Mouse (Mus musculus) kidney, embryonic 16.5 days (tissue): Measurements from ENCODE around the gene Net1. TPM values are rescaled to one million over a fixed set of nuclear protein-coding genes. Genes with fewer than 3 reads are reported as not detected.
A peak's percentile ranks its signal among the peaks of the same experiment; 100 is the strongest.
"Not testable (repeated sequence)": the region's sequence is repeated elsewhere in the genome, so short reads cannot be mapped to it uniquely, and the experiment has no call there.

Source experiments
- ATAC-seq: fragments of 200-750 bp; cut with Nextera tagmentation; 2 replicates; pipeline ENCODE4 v1.8.0; 2017; ENCODE audit warnings: moderate TSS enrichment; ENCODE audit not compliant: low FRiP score, low TSS enrichment
- H3K27ac ChIP-seq: fragments of 300-500 bp; sonication (generic); 2 replicates; pipeline ENCODE4 v1.5.1; 2014; ENCODE audit warnings: low read length
- H3K27me3 ChIP-seq: fragments of 300-500 bp; sonication (generic); 2 replicates; pipeline ENCODE4 v1.6.1; 2014; ENCODE audit warnings: low read length, control low read depth, mixed read lengths; ENCODE audit not compliant: insufficient read depth
- H3K36me3 ChIP-seq: fragments of 300-500 bp; sonication (generic); 2 replicates; pipeline ENCODE4 v1.6.1; 2014; ENCODE audit warnings: low read length, control low read depth, mixed read lengths; ENCODE audit not compliant: insufficient read depth
- H3K4me1 ChIP-seq: fragments of 300-500 bp; sonication (generic); 2 replicates; pipeline ENCODE4 v1.6.1; 2014; ENCODE audit warnings: low read length, control low read depth, mixed read lengths; ENCODE audit not compliant: insufficient read depth
- H3K4me2 ChIP-seq: fragments of 300-500 bp; sonication (generic); replicated peaks from 2 replicates; pipeline ENCODE4 v1.6.1; 2014; ENCODE audit warnings: low read depth, low read length
- H3K4me3 ChIP-seq: fragments of 300-500 bp; sonication (generic); 2 replicates; pipeline ENCODE4 v1.5.1; 2014; ENCODE audit warnings: mild to moderate bottlenecking, low read length
- H3K9ac ChIP-seq: fragments of 300-500 bp; sonication (generic); replicated peaks from 2 replicates; pipeline ENCODE4 v1.6.1; 2014; ENCODE audit warnings: low read length
- H3K9me3 ChIP-seq: fragments of 300-500 bp; sonication (generic); 2 replicates; pipeline ENCODE4 v1.6.1; 2016; ENCODE audit warnings: low read length, control low read depth
- WGBS: fragments of 180-500 bp; shearing (Covaris S2); extraction: QIAGEN DNeasy Blood & Tissue Kit; methylation state at CpG from one replicate; pipeline ENCODE4 v1.1.7; 2014; 5-methylcytosine and 5-hydroxymethylcytosine counted together
- microRNA-seq: library from miRNA; unstranded; fragments of <30 nt; microRNA quantifications from one replicate; pipeline ENCODE4, GENCODE M21; 2016
- polyA plus RNA-seq: library from polyadenylated mRNA; unstranded; fragments of >200 nt; fragmentation: Nextera tagmentation; extraction: Ambion mirVana; gene quantifications from 2 replicates; pipeline ENCODE4 v1.2.1, GENCODE M21; 2015

Net1 gene
- polyA plus RNA-seq, 1 experiment from 2014 or later, result 60.9 TPM

DNA sequence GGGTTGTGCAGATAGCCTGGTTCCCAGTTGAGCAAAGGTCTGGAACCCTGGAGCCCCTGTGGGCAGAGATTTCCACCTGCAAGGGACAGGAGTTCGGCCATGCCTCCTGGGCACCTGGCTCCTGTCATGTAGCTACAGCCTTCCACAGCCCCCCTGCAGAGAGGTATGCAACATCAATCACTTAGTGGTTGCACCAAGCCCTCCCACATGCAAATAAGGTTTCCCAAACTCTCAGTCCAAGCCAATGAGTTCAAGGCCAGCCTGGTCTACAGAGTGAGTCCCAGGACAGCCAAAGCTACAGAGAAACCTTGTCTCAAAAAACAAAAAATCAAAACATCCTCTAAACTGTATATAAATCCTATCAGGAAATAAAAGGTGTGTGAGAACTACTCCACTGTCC is 67.7 kb downstream of the Net1 start:
- Histone ChIP-seq H3K9me3 (no peaks in the 10 kb centered on the region), H3K9ac (no peak overlapping the region), H3K4me1 (no peaks in the 10 kb centered on the region), H3K4me3 (no peak overlapping the region), H3K4me2 (no peak overlapping the region), H3K27ac (no peak overlapping the region), H3K27me3 (no peaks in the 10 kb centered on the region), H3K36me3 (no peaks in the 10 kb centered on the region)
- WGBS, result 71% methylated on average over 1 of the region's 1 CpGs
- no peak for ATAC-seq

DNA sequence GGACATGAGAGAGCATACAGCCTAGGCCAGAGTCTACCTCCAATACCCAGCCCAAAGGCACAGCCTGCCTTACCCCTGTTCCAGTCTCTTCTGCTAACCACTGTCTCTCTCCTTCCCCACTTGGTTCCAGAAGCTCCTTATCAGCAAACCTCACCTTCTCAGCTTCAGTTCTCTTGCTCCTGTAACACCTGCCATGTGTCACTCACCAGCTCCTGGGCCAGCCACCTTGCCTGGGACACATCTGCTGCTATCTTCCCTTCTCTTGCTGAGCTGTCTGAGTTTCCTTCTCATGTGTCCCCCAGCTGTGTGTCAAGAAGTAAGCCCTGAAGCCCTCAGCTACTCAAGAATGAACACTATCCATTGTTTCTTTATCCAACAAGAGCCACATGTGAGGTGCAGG is 77.4 kb downstream of the Net1 start:
- H3K4me3 ChIP-seq, H3K9me3 ChIP-seq, H3K27me3 ChIP-seq, ATAC-seq, H3K4me1 ChIP-seq, H3K36me3 ChIP-seq, H3K4me2 ChIP-seq, H3K27ac ChIP-seq, H3K9ac ChIP-seq: not testable (repeated sequence)

DNA sequence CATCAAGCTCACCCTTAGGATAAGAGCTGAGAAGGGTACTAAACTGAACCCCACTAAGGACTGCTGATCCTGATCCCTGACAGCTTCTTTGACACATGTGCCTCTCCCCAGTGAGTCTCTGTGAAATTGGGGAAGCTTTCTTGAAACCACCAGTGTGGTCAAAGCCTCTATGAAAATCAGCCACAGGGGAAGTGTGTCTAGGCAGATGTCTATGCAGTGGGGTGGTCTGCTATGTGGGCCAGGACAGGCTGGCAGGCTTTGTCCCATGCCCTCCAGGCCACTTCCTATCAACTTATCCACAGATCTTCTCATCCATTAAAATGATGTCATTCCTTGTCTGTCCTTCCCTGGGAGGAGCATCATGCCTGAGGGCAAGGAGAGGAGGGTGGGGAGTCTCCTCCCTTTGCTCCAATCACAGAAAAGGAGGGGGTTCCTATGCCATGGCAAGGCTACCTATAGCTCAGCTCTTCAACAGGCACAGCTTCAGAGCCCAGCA is 80.7 kb downstream of the Net1 start, which contains the start of gene Calm4:
Gene Calm4, plus strand, starts transcription at position 446 of the 496 bp plus-strand sequence.
- not testable (repeated sequence) for H3K36me3 ChIP-seq, H3K27me3 ChIP-seq, H3K9me3 ChIP-seq, H3K4me3 ChIP-seq, H3K9ac ChIP-seq, H3K27ac ChIP-seq, H3K4me2 ChIP-seq, ATAC-seq, H3K4me1 ChIP-seq

DNA sequence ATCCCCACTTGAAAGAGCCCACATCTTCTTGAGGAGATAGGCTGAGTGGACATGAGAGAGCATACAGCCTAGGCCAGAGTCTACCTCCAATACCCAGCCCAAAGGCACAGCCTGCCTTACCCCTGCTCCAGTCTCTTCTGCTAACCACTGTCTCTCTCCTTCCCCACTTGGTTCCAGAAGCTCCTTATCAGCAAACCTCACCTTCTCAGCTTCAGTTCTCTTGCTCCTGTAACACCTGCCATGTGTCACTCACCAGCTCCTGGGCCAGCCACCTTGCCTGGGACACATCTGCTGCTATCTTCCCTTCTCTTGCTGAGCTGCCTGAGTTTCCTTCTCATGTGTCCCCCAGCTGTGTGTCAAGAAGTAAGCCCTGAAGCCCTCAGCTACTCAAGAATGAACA is 84.4 kb downstream of the Net1 start:
- not testable (repeated sequence) for H3K4me1 ChIP-seq, H3K9me3 ChIP-seq, H3K36me3 ChIP-seq, H3K4me2 ChIP-seq, H3K9ac ChIP-seq, ATAC-seq, H3K27me3 ChIP-seq, H3K4me3 ChIP-seq, H3K27ac ChIP-seq

DNA sequence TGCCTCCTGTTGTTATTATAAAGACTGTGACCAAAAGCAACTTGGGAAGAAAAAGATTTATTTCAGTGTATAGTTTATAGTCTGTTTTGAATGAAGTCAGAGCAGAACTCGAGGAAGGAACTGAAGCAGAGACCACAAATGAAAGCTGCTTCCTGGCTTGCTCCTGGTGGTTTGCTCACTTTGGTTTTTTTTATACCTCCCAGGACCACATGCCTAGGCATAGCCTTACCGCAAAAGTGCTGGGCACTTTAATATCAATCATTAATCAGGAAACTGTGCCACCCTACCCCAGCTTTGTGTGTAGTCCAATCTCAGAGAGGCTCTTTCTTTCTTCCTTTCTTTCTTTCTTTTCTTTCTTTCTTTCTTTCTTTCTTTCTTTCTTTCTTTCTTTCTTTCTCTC is 85.6 kb downstream of the Net1 start:
- Histone ChIP-seq H3K4me3 (no peak overlapping the region), H3K27me3 (no peaks in the 10 kb centered on the region), H3K27ac (no peak overlapping the region), H3K4me1 (no peaks in the 10 kb centered on the region), H3K36me3 (no peaks in the 10 kb centered on the region), H3K9me3 (no peaks in the 10 kb centered on the region), H3K9ac (no peak overlapping the region), H3K4me2 (no peak overlapping the region)
- WGBS, result 28% methylated on average over 2 of the region's 2 CpGs
- ATAC-seq, result peak; percentile 63; the same call in 1 of the 2 replicates

Small RNA genes lying within 50 kb of the gene (microRNA-seq; reads per million reads assigned to microRNA genes)
- gene Gm22460, result not detected

Other genes starting within 250 kb of the Net1 start
- 0.76 and 0.81 TPM in 2 replicates for gene Calml3, start 113.9 kb downstream of the Net1 start, polyA plus RNA-seq
- gene Calm4, start 80.5 kb downstream of the Net1 start, polyA plus RNA-seq, result not detected in 2 replicates
- not detected in 2 replicates for gene Calm5, start 64.0 kb downstream of the Net1 start, polyA plus RNA-seq
- not detected in 2 replicates for gene Tubal3, start 54 bp upstream of the Net1 start, polyA plus RNA-seq
- not detected in 2 replicates for gene Ucn3, start 27.1 kb upstream of the Net1 start, polyA plus RNA-seq
- gene Akr1c14, start 130.8 kb upstream of the Net1 start, polyA plus RNA-seq, result 1.6 and 1.8 TPM in 2 replicates
- 2.1 and 2.4 TPM in 2 replicates for gene Akr1c18, start 232.4 kb upstream of the Net1 start, polyA plus RNA-seq